Mouse (Mus musculus) heart, embryonic 10.5 days (tissue): ENCODE results near the gene Zcchc3. TPM values are rescaled to one million over a fixed set of nuclear protein-coding genes. Genes with fewer than 3 reads are reported as not detected.

Experiments used
- DNase-seq: peaks from one replicate; pipeline ENCODE4 v3.0.0-alpha.2; 2017; ENCODE audit warnings: low spot score
- H3K27ac ChIP-seq: fragments of 300-500 bp; sonication (generic); 2 replicates; pipeline ENCODE4 v1.5.1; 2016; ENCODE audit warnings: mild to moderate bottlenecking
- H3K27me3 ChIP-seq: fragments of 300-500 bp; sonication (generic); 2 replicates; pipeline ENCODE4 v1.6.1; 2016; ENCODE audit warnings: mild to moderate bottlenecking; ENCODE audit not compliant: poor library complexity, insufficient read depth, severe bottlenecking
- H3K36me3 ChIP-seq: fragments of 300-500 bp; sonication (generic); 2 replicates; pipeline ENCODE4 v1.6.1; 2016; ENCODE audit warnings: mild to moderate bottlenecking, moderate library complexity
- H3K4me1 ChIP-seq: fragments of 300-500 bp; sonication (generic); 2 replicates; pipeline ENCODE4 v1.6.1; 2016; ENCODE audit warnings: mild to moderate bottlenecking
- H3K4me3 ChIP-seq: fragments of 300-500 bp; sonication (generic); 2 replicates; pipeline ENCODE4 v1.5.1; 2016; ENCODE audit warnings: mild to moderate bottlenecking, moderate library complexity
- H3K9me3 ChIP-seq: fragments of 300-500 bp; sonication (generic); 2 replicates; pipeline ENCODE4 v1.6.1; 2016; ENCODE audit warnings: mild to moderate bottlenecking, moderate library complexity
- WGBS: fragments of 180-500 bp; shearing (Covaris S2); methylation state at CpG from one replicate; pipeline ENCODE4 v1.1.7; 2016; 5-methylcytosine and 5-hydroxymethylcytosine counted together
- polyA plus RNA-seq: library from polyadenylated mRNA; unstranded; fragments of >200 nt; fragmentation: Nextera tagmentation; extraction: Ambion mirVana; gene quantifications from 2 replicates; pipeline ENCODE4 v1.2.1, GENCODE M21; 2016

Gene Zcchc3
- polyA plus RNA-seq, 1 experiment from 2014 or later = 71.3 TPM

GRCm38 (mm10) chr2:152398691-152399090 lies 16.1 kb downstream of the Zcchc3 start:
- H3K36me3 ChIP-seq = 0 out of 2 replicates have a peak, but pooled peaks cover 7% of the 10 kb centered on the region
- under 1% methylated on average over 38 of the region's 38 CpGs for WGBS
- no peaks in the 10 kb centered on the region for H3K27me3 ChIP-seq
- no peaks in the 10 kb centered on the region for H3K9me3 ChIP-seq
- H3K4me1 ChIP-seq = peaks cover 45% of the 10 kb centered on the region
- H3K4me3 ChIP-seq = peak overlapping the region; percentile 91
- peak; percentile 99 for DNase-seq
- H3K27ac ChIP-seq = peak overlapping the region; percentile 99

- WGBS = 1% methylated on average over 104 of the region's 104 CpGs
- no peaks in the 10 kb centered on the region for H3K27me3 ChIP-seq
- no peaks in the 10 kb centered on the region for H3K9me3 ChIP-seq
- peaks cover 51% of the 10 kb centered on the region for H3K4me1 ChIP-seq
- peak within 1 kb of the TSS; percentile 91 for H3K4me3 ChIP-seq
- 0 out of 2 replicates have a peak, but pooled peaks cover 7% of the 10 kb centered on the region for H3K36me3 ChIP-seq
- H3K27ac ChIP-seq = peak within 1 kb of the TSS; percentile 99
- DNase-seq = peak; percentile 98
Observed at GRCm38 (mm10) chr2:152397680-152398435, 17.0 kb downstream of the Zcchc3 start, which contains the start of gene Sox12. TSS of gene Sox12 (minus strand) at chr2:152398063.

GRCm38 (mm10) chr2:152397004-152397589 lies 17.7 kb downstream of the Zcchc3 start:
- peak; percentile 93 for DNase-seq
- 0 out of 2 replicates have a peak, but pooled peaks cover 7% of the 10 kb centered on the region for H3K36me3 ChIP-seq
- H3K27ac ChIP-seq = peak overlapping the region; percentile 99
- H3K4me1 ChIP-seq = peaks cover 51% of the 10 kb centered on the region
- WGBS = under 1% methylated on average over 76 of the region's 77 CpGs
- H3K9me3 ChIP-seq = no peaks in the 10 kb centered on the region
- H3K4me3 ChIP-seq = peak overlapping the region; percentile 91
- no peaks in the 10 kb centered on the region for H3K27me3 ChIP-seq

GRCm38 (mm10) chr2:152396110-152397003 lies 18.5 kb downstream of the Zcchc3 start:
- peak; percentile 99 for DNase-seq
- no peaks in the 10 kb centered on the region for H3K9me3 ChIP-seq
- H3K4me1 ChIP-seq = peaks cover 51% of the 10 kb centered on the region
- peak overlapping the region; percentile 99 for H3K27ac ChIP-seq
- peak overlapping the region; percentile 91 for H3K4me3 ChIP-seq
- H3K36me3 ChIP-seq = 0 out of 2 replicates have a peak, but pooled peaks cover 7% of the 10 kb centered on the region
- WGBS = under 1% methylated on average over 45 of the region's 46 CpGs
- H3K27me3 ChIP-seq = no peaks in the 10 kb centered on the region

GRCm38 (mm10) chr2:152395271-152395920 lies 19.4 kb downstream of the Zcchc3 start:
- peak overlapping the region; percentile 91 for H3K4me3 ChIP-seq
- H3K27ac ChIP-seq = peak overlapping the region; percentile 99
- peaks cover 49% of the 10 kb centered on the region for H3K4me1 ChIP-seq
- H3K36me3 ChIP-seq = 0 out of 2 replicates have a peak, but pooled peaks cover 7% of the 10 kb centered on the region
- no peaks in the 10 kb centered on the region for H3K27me3 ChIP-seq
- H3K9me3 ChIP-seq = no peaks in the 10 kb centered on the region
- DNase-seq = no peak
- 22% methylated on average over 13 of the region's 13 CpGs for whole genome bisulfite sequencing

- no peaks in the 10 kb centered on the region for H3K27me3 ChIP-seq
- 0 out of 2 replicates have a peak, but pooled peaks cover 7% of the 10 kb centered on the region for H3K36me3 ChIP-seq
- peaks cover 34% of the 10 kb centered on the region for H3K4me1 ChIP-seq
- DNase-seq = no peak
- WGBS = 48% methylated on average over 9 of the region's 9 CpGs
- peak overlapping the region; percentile 10; the same call in 1 of the 2 replicates for H3K4me3 ChIP-seq
- peak overlapping the region; percentile 43; the same call in 1 of the 2 replicates for H3K27ac ChIP-seq
- H3K9me3 ChIP-seq = no peaks in the 10 kb centered on the region
Observed at GRCm38 (mm10) chr2:152393225-152394017, 21.4 kb downstream of the Zcchc3 start.

- H3K27me3 ChIP-seq = no peaks in the 10 kb centered on the region
- no peak for DNase-seq
- peaks cover 32% of the 10 kb centered on the region for H3K4me1 ChIP-seq
- no peak overlapping the region for H3K27ac ChIP-seq
- 0 out of 2 replicates have a peak, but pooled peaks cover 7% of the 10 kb centered on the region for H3K36me3 ChIP-seq
- no peak overlapping the region for H3K4me3 ChIP-seq
- H3K9me3 ChIP-seq = no peaks in the 10 kb centered on the region
- 14% methylated on average over 3 of the region's 3 CpGs for WGBS
Observed at GRCm38 (mm10) chr2:152392786-152393185, 22.0 kb downstream of the Zcchc3 start.

GRCm38 (mm10) chr2:152384191-152384590 lies 30.6 kb downstream of the Zcchc3 start:
- Histone ChIP-seq H3K9me3 (no peaks in the 10 kb centered on the region), H3K36me3 (no peaks in the 10 kb centered on the region)

GRCm38 (mm10) chr2:152376345-152376741 lies 38.5 kb downstream of the Zcchc3 start, which contains the start of gene Nrsn2:
TSS of gene Nrsn2 (minus strand) at chr2:152376638.
- H3K27me3 ChIP-seq = peaks cover 38% of the 10 kb centered on the region
- 3% methylated on average over 16 of the region's 16 CpGs for WGBS
- peak within 1 kb of the TSS; percentile 42 for H3K4me3 ChIP-seq
- H3K4me1 ChIP-seq = peaks cover 24% of the 10 kb centered on the region
- DNase-seq = no peak
- H3K27ac ChIP-seq = peak within 1 kb of the TSS; percentile 50
- H3K9me3 ChIP-seq = no peaks in the 10 kb centered on the region
- no peaks in the 10 kb centered on the region for H3K36me3 ChIP-seq

More at GRCm38 (mm10) chr2:152384191-152384590, 30.6 kb downstream of the Zcchc3 start:
- Histone ChIP-seq H3K4me3 (no peak overlapping the region), H3K27ac (no peak overlapping the region), H3K27me3 (no peaks in the 10 kb centered on the region), H3K4me1 (no peaks in the 10 kb centered on the region)
- DNase-seq = no peak
- WGBS = 79% methylated on average over 4 of the region's 4 CpGs

GRCm38 (mm10) chr2:152375652-152376344 lies 39.0 kb downstream of the Zcchc3 start:
- Histone ChIP-seq H3K27ac (peak overlapping the region; percentile 50), H3K36me3 (no peaks in the 10 kb centered on the region), H3K27me3 (peaks cover 38% of the 10 kb centered on the region), H3K4me3 (peak overlapping the region; percentile 42), H3K9me3 (no peaks in the 10 kb centered on the region), H3K4me1 (peaks cover 24% of the 10 kb centered on the region)
- WGBS = 5% methylated on average over 21 of the region's 21 CpGs
- no peak for DNase-seq

- Histone ChIP-seq H3K36me3 (no peaks in the 10 kb centered on the region), H3K9me3 (no peaks in the 10 kb centered on the region), H3K27ac (no peak overlapping the region), H3K27me3 (peaks cover 46% of the 10 kb centered on the region), H3K4me3 (no peak overlapping the region), H3K4me1 (peaks cover 35% of the 10 kb centered on the region)
- no peak for DNase-seq
- WGBS = 80% methylated on average over 9 of the region's 9 CpGs
Observed at GRCm38 (mm10) chr2:152373547-152373946, 41.3 kb downstream of the Zcchc3 start.
